Mouse (Mus musculus) megakaryocyte, embryonic 14.5 days (primary cell): ENCODE measurements around the gene Cd7.

Experiments used
- FLI1 ChIP-seq: IDR thresholded peaks from 2 replicates; pipeline ENCODE4 v1.6.1; 2012; ENCODE audit warnings: low read length, inconsistent platforms, mixed read lengths
- GATA1 ChIP-seq: IDR thresholded peaks from 3 replicates; pipeline ENCODE4 v1.6.1; 2012; ENCODE audit warnings: mixed read lengths, low read length, inconsistent platforms, borderline replicate concordance

DNA sequence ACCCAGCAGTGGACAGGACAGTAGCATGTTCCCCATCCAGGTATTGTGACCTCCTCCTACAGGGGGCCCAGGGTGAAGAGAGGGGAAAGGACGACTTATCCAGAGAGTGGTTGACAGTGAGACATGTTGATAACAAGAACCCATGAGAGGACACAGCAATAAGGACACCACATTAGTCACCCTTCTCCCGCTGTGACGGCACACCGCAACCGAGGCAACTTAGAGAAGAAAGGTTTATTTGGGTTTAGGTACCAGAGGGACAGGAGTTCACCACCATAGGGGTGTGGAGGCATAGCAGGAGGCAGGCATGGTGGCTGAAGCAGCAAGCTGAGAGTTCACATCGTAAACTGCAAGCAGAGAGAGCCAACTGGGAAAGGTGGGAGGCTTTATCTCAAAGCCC, 33.0 kb downstream of the Cd7 start:
- TF ChIP-seq GATA1 = no peak
- no peak for TF ChIP-seq FLI1
